Mouse (Mus musculus) cerebellum, adult 2 months (tissue): ENCODE measurements around the gene Loxl4. TPM values are rescaled to one million over a fixed set of nuclear protein-coding genes. Genes with fewer than 3 reads are reported as not detected.

Experiments
- DNase-seq, 2 experiments: peaks; one replicate each; pipeline ENCODE4 v3.0.0; 2021
- H3K27ac ChIP-seq: fragments of 200-500 bp; 2 replicates; pipeline ENCODE4 v1.5.1; 2012; ENCODE audit warnings: low read length, control low read depth, inconsistent platforms; ENCODE audit not compliant: insufficient read depth
- H3K27me3 ChIP-seq: fragments of 200-500 bp; 2 replicates; pipeline ENCODE4 v1.6.1; 2012; ENCODE audit warnings: inconsistent platforms, mild to moderate bottlenecking, low read length, moderate library complexity; ENCODE audit not compliant: control insufficient read depth, insufficient read depth
- H3K4me1 ChIP-seq: fragments of 200-500 bp; 2 replicates; pipeline ENCODE4 v1.6.1; 2011; ENCODE audit warnings: low read length; ENCODE audit not compliant: control insufficient read depth, insufficient read depth
- H3K4me3 ChIP-seq: fragments of 200-500 bp; replicated peaks from 2 replicates; pipeline ENCODE3; 2011; ENCODE audit warnings: mild to moderate bottlenecking, low read depth, low read length, control low read depth; ENCODE audit not compliant: insufficient read depth
- CTCF ChIP-seq: fragments of 200-500 bp; IDR thresholded peaks from 2 replicates; pipeline ENCODE4 v1.5.1; 2011; ENCODE audit warnings: low read depth, mild to moderate bottlenecking, control low read depth, low read length, moderate library complexity, borderline replicate concordance; ENCODE audit not compliant: insufficient read depth
- POLR2A ChIP-seq: fragments of 200-500 bp; IDR thresholded peaks from 2 replicates; pipeline ENCODE4 v1.6.1; 2011; ENCODE audit warnings: low read length, control low read depth, borderline replicate concordance; ENCODE audit not compliant: insufficient read depth
- WGBS: fragments of 180-500 bp; shearing (Covaris S2); methylation state at CpG from one replicate; pipeline ENCODE4 v1.1.7; 2018; 5-methylcytosine and 5-hydroxymethylcytosine counted together
- polyA plus RNA-seq: library from polyadenylated mRNA; depleted of rRNA; stranded (reverse); fragments of >200 nt; gene quantifications from 2 replicates; pipeline ENCODE4 v1.2.3, GENCODE M21; 2012

The Loxl4 gene
- polyA plus RNA-seq, 1 experiment = 0.23 TPM

DNA sequence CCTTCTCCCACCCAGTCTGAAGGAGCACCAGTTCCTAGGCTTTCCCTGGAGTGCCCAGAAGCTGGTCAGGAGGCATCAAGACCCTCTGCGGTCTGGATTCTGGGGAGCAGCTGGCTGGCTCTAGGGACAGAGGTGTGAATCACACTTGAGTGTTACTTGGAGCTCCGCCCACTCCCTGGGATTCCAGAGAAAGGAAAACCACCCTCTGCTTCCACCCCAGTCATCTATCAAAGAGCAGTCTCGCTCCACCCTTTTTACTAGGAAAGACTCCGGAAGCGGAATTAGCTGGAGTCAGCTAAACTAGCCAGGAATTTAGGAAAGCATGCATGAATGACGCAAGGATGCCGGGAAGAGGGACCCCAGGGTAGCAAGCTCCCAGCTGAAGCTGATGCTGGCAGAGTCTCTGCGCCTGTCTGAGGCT lies 18.9 kb upstream of the Loxl4 start:
- Histone ChIP-seq H3K4me1 (no peaks in the 10 kb centered on the region), H3K27me3 (no peaks in the 10 kb centered on the region), H3K27ac (no peak overlapping the region), H3K4me3 (no peak overlapping the region)
- TF ChIP-seq CTCF = no peak
- TF ChIP-seq POLR2A = no peak
- no peak for DNase-seq
- WGBS = 25% methylated on average over 8 of the region's 8 CpGs

DNA sequence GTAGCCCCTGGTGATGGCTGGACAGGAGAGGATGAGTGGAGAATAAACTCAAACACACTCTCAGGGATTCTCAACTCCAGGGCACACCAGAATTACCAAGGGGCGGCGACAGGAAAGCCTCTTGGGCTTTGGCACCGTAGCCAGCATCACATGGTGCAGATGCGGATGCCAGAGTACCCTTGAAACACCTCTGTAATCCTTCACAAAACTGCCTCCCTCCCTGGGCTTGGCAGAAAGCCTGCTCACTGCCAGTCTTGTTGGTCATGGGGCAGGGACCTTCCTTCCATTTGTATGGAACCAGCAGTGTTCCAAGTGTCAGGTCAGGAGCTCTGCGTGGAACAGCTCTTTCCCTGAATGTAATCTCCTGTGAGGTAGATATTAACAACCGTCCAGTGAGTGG lies 15.5 kb upstream of the Loxl4 start:
- Histone ChIP-seq H3K27ac (no peak overlapping the region), H3K27me3 (no peaks in the 10 kb centered on the region; the same call in 1 of the 2 replicates), H3K4me3 (no peak overlapping the region), H3K4me1 (no peaks in the 10 kb centered on the region)
- 52% methylated on average over 6 of the region's 6 CpGs for whole genome bisulfite sequencing
- no peak for DNase-seq
- TF ChIP-seq POLR2A (no peak), CTCF (no peak)

DNA sequence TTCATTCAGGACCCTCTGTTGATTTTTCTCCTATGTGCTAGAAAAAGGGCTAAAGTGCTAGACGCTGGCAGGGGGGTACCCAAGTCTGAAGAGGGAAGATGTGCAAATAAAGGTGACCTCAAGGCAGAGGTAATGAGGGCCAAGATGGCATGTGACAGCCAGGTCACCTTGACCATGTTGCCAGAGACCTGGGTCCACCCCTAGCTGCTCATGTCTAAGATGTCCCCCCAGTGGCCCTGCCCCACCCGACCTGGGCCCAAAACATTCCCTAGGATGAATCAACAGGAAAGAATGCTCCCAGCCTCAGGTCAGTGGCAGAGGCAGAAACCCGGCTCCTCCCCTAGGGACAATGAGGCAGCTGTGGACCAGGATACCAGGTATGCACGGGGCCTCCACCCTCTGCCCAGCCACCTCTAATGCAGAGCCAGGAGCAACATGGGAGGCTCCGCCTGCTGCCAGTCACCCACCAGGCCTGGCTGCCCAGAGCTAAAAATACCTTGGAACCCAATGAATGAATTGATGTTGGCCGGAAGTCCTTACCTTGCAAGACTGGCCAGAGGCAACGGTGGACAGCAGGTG lies 1.1 kb upstream of the Loxl4 start:
- no peak for DNase-seq
- Histone ChIP-seq H3K4me3 (no peak overlapping the region), H3K4me1 (no peaks in the 10 kb centered on the region), H3K27ac (no peak overlapping the region), H3K27me3 (no peaks in the 10 kb centered on the region)
- TF ChIP-seq CTCF = no peak
- TF ChIP-seq POLR2A = no peak
- 78% methylated on average over 7 of the region's 7 CpGs for WGBS

DNA sequence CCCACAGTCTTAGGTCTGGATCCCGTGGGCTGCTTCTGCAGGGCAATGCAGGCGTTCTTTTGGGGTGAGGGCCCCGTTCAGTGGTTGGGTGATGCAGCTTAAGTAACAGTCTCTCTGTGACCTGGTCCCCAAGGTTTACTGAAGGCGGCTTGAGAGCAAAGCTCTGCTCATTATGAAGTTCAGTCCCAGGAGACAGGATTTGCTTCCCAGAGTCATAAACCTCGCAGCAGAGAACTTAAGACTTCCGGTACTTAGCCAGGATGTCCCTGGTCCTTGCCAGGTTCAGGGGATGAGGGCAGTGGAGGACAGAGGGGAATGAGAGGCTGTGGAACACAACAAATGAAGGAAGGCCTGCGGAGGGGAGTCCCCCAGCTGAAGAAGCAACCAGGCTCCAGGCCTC lies 503 bp upstream of the Loxl4 start:
- Histone ChIP-seq H3K27me3 (no peaks in the 10 kb centered on the region), H3K27ac (no peak overlapping the region), H3K4me3 (no peak overlapping the region), H3K4me1 (no peaks in the 10 kb centered on the region)
- WGBS = 36% methylated on average over 7 of the region's 7 CpGs
- DNase-seq = no peak
- TF ChIP-seq POLR2A (no peak), CTCF (no peak)

DNA sequence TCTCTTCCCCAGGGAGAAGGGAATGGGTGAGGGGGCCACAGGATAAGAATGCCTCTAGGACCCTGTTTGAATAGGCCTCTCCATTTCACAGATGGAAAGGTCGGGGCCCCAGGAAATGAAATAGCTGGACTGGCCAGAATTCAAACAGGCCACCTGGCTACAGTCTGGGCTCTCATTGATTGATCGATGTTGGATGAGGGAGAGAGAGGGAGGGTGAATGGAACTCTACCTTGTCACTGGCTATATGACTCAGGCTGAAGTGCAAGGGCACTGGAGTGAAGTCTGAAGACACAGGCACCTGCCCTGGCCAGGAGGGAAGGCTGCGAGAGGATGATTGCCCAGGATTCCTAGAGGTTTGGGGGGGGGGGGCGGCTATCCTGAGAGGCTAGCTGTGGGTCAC lies 867 bp downstream of the Loxl4 start:
- WGBS = 76% methylated on average over 4 of the region's 4 CpGs
- TF ChIP-seq CTCF (no peak), POLR2A (no peak)
- Histone ChIP-seq H3K4me1 (no peaks in the 10 kb centered on the region), H3K4me3 (no peak overlapping the region), H3K27ac (no peak overlapping the region), H3K27me3 (no peaks in the 10 kb centered on the region)
- DNase-seq = no peak

DNA sequence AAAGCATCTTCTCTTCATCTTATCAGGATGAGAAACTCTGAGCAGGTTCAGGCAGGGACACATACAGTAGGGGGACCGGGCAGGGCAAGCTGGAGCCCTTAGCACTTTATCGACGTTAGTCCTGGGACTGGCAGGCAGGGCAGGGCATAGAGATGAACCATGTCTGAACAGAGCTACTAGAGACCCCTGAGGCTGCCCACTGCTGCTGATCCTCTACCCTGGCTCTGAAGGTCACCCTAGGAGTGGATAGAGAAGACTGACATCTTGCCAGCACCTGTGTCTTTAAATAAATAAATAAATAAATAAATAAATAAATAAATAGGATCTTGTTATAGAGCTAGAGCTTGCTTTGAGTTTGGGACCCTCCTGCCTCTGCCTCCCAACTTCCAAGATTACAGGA lies 2.9 kb downstream of the Loxl4 start:
- no peak overlapping the region for H3K4me3 ChIP-seq
- 95% methylated on average over 3 of the region's 3 CpGs for WGBS
- no peak for DNase-seq
- TF ChIP-seq CTCF = no peak
- TF ChIP-seq POLR2A = no peak
- no peaks in the 10 kb centered on the region for H3K27me3 ChIP-seq
- no peaks in the 10 kb centered on the region for H3K4me1 ChIP-seq
- H3K27ac ChIP-seq = no peak overlapping the region

DNA sequence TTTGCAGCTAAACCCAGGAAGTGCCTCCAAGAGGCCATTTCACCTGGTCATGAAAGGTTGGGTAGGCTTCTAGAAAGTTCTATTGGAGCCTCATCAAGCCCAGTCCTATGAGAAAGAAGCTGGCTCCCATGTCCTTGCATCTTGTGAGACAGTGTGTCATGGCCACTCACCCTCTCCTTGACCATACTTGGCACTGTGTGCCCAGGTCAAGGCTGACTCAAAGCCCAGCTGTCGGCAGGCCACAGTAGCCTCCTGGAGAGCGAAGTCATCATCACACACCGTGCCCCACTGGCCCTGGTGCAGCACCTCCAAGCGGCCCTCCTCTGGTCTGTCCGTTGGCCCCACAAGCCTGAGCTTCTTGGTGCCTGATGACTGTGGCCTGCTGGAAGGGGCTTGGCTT lies 4.5 kb downstream of the Loxl4 start:
- H3K27me3 ChIP-seq = no peaks in the 10 kb centered on the region
- no peak overlapping the region for H3K4me3 ChIP-seq
- H3K4me1 ChIP-seq = no peaks in the 10 kb centered on the region
- no peak overlapping the region for H3K27ac ChIP-seq
- 88% methylated on average over 5 of the region's 5 CpGs for WGBS
- DNase-seq = no peak
- TF ChIP-seq CTCF = no peak
- no peak for TF ChIP-seq POLR2A

DNA sequence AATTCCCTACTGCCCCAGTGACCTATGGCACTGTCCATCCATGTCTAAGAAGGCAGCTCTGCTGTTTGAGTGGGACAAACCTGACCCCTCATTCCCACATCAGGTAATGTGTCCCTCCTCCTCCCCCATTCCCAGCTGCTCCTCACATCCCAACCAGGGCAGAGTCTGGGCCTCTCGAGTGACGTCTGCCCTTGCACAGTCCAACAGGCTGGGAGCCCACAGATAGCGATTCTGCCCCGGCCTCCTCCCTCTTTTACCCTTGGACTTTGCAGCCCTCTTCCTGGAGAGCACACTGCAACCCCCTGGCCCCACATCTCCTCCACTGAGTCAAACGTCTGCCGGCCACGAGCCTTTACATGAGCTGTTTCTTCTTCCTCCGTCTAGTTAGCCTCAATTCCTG lies 10.0 kb downstream of the Loxl4 start:
- Histone ChIP-seq H3K4me3 (no peak overlapping the region), H3K4me1 (peaks cover 11% of the 10 kb centered on the region), H3K27me3 (no peaks in the 10 kb centered on the region), H3K27ac (no peak overlapping the region)
- DNase-seq = no peak
- 88% methylated on average over 8 of the region's 8 CpGs for WGBS
- TF ChIP-seq CTCF (no peak), POLR2A (no peak)
